Mouse (Mus musculus) c-Kit-positive CD71-positive TER-119-positive erythroid progenitor cells, embryonic 14.5 days (primary cell): ENCODE data around the gene Galnt14.

Experiments used
- DNase-seq: peaks from one replicate; pipeline ENCODE4 v3.0.0-alpha.2; 2013; ENCODE audit warnings: low spot score

The Galnt14 gene

DNA sequence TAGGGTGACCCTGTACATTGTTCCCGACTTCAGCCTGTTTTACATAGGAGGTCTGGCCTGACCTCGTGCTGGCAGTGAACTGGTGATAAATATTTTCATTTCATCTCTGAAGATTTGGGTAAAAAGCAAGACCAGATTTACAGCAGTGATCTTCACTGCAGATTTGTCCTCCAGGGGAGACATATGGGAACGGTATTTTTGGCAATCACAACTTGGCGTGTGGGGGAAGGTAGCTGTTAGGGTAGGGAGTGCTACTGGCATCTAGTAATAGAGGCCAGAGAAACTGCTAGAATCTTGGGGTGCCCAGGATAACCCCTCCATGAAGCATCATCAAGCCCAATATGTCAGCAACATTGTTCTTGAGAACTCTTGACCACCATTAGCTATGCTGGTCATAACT is 138.3 kb downstream of the Galnt14 start:
- no peak for DNase-seq

DNA sequence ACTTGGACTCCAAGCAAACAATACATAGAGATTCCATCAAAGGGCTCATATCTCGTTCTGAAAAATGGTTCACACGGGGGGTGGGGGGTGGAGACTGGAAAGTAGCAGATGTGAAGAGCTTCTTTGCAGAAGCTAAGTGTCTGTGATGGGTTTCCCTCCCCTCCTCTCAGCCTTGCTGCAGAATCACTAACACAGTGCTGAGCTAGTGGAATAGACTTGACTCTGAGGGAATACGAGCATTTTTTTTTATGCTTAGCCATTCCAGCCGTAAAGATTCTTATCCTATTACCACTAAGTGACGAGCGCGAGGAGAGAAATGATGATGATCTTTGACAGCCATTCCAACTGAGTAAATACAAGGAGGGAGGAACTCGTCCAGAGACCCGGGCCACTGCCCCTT is 142.0 kb downstream of the Galnt14 start:
- no peak for DNase-seq

DNA sequence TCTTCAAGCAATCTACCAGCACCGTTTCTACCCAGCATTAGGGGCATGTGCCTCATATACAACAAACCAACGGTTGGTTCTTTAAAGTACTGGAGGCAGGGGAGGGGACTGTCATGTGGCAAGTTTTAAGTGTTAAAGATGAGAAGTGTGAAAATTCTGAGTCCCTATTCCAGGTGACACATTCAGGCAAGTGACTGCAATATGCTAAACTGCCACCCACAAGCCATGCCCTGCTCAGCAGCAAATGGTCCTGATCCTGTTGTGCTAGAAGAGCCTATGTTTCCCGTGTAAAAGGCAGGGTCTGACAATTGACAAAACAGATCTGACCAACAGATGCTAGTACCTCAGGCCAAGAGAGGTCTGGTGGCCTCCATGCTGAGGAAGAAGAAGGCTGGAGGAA is 149.1 kb downstream of the Galnt14 start:
- DNase-seq: no peak

DNA sequence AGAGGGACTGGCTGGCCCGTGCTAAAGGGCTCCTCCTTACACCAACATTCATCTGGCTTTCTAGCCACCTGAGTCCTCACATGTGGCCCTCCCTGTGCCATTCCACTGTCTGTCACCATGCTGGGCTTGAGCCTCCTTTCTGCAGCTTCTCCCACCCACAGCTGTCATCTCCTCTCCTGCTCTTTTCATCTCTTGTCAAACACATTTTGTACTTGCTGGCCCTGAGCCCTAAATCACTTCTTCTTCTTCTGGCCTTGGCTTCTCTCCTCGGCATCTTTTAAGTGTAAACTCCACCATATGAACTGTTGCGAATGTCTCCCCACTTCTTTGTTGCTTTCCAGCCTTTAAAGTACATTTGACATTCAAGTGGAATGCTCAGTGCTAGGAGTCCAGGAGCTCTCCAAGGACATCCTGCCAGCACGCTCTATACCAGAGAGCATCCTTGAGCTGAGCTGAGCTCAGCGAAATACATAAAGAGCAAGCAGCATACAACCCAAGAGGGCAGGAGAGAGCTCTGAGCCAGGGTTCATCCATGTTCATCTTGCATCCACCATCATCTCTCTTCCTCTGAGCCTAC is 150.0 kb downstream of the Galnt14 start:
- no peak for DNase-seq

DNA sequence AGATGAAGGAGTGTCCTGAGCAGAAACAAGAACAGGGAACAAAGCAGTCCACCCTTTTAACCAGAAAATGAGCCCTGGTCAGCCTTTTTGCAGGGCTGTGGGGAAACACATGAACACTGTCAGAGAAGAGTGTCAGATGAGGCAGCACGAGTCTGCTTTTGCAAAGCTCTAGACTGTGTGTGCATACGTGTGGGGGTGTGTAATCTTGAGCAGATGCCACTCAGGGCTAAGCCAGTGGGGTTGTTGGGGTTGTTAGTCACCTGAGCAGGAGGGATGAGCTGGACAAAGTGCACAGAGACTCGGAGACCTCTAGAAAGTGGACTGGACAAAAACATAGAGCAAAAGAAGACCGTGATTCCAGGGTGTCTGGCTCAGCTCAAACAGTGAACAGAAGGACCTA is 150.8 kb downstream of the Galnt14 start:
- no peak for DNase-seq

DNA sequence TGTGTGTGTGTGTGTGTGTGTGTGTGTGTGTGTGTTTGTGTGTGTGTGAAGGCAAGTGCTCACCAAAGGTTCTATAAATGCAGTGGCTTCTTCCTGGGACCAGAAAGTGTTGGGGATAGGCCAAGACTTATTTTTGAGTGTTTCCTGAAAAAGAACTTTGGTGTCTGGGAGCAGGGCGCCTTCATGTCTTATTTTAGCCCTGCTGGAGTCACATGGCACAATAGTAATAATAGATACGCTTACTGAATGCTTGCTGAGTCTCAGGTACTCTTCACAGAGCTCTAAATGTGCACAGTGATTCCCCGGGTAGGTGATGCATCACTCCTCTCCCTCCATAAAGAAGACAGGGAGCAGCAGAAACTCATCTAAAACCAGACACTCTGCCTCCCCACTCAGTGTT is 153.2 kb downstream of the Galnt14 start:
- no peak for DNase-seq

DNA sequence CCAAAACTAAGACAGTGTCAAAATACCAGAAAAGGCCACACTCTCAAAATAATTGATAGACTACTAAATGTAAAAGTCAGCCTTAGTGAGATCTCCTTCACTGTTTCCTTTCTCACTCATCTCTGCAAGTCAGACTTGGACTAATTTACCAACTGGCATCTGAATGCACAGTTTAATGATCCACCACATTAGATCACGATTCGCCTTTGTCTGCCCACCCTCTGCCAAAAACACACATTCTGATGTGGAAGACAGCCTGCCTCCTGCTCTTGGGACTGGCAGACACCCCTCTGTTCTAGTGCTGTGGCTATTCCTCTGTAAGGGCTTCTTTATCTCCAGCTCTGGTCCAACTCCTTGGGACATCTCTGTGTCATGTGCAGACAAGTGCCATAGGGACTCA is 153.8 kb downstream of the Galnt14 start:
- DNase-seq: no peak

DNA sequence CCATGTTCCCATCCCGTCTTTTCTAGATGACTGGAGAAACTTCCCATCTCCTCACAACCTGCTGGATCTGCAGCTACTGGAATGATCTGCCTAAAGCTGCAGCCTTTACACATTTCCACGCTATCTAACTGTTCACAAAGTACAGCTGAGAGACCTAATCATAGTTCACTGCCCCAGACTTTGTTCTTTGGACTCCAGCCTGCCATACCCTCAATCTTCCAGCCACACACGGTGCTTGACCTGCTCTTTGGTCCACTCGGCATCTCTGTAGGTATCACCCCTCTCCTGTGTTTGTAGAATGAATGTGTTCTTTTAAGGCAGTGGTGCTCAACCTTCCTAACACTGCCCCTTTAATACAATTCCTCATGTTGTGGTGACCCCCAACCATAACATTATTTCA is 155.6 kb downstream of the Galnt14 start:
- DNase-seq: no peak

DNA sequence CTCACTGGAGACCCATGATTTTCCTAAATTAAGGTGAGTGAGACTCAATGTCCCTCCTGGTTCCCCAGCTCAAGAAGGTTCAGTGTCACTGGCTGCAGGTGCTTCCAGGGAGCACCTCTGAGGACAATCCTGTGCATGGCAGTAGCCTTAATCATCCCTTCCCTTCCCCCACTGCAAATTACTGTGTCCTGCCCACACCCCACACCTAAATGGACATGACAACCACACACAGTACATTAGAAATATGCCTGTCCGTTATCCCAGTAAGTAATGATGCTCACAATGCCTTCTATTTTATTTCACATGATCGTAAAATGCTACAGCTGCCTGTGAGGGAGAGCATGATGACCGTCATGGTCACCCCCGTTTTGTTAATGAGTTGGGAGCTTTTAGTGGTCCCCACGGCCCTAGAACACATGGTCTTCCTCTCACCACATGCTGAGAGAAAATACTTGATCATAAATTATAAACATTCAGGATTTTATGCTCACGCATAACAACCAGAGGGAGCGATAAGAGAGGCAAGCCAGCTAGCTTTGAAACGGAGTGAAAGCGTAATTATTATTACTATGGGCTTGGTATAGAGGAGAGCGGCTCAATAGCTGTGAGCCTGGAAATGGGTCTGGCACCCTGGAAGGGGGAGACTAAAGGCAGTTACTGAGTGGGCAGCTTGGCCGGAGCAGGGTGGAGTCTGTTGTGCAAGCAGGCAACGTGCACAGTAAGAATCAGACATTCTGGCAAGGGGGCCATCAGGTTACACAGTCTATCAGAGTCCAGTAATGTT is 161.3 kb downstream of the Galnt14 start:
- DNase-seq: no peak

DNA sequence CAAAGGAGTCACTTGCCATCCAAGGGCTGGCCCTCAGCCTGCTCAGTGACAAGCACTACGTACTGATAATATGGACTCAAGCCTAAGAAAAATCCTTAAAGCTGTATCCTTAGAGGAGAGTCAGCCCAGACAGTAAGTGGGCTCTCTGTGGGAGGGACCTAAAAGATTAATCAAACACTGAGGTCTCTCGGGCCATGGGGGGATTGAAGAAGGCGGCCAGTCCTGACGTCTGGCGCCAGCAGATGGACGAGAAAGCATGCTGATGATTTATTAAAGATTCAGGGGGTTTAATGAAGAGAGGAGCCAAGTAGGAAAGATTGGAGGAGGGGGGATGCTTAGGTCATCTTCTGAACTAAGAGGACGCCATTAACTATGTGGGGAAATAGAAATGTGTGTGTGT is 162.1 kb downstream of the Galnt14 start:
- DNase-seq: no peak

DNA sequence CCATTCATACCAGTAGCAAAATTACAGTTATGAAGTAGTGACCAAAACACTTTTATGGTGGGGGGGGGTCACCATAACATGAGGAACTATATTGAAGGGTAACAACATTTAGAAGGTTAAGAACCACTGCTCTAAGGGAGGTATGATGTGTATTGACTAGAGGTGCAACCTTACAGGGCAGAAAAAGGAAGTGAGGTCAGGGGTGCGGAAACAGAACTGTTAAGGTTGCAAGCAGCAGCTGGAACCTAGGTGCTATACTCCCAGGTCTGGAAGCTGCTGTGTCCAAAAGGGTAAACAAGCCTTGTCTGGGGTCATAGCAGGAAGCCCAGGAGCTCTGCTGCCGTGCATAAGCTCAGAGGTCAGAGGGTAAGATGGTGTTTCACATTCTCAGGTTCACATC is 162.8 kb downstream of the Galnt14 start:
- no peak for DNase-seq

DNA sequence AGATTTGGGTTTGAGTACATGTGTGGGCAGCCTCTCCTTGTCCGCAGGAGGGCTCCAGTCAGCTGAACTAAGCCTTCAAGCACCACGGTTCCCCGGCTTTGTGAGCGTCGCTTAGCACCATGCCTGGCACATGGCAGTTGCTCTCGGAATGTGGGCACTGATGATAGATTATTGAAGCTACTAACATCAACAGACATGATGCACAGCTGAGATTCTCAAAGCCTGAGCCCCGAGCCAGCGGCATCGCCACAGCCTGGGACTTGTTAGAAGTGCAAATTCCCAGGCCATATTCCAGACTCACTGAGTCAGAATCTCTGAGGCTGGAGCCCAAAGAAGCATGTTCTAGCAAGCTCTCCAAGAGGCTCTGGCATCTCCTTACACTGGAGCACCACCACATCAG is 168.3 kb downstream of the Galnt14 start:
- no peak for DNase-seq

DNA sequence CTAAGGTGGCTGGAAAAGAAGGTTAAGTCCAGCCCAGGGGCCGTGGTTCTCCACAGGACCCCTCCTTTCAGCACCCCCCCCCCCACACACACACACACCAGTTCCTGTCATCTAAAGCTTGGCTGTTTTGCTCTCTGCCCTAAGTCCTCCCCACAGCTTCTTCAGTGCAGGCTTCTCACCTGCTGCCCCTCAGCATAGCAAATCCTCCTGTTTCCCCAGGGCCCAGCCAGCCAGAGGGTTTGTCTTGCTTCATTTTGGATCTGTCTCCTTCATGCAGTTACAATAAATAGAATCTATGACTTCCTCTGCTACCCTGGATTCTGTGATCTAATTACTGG is 169.1 kb downstream of the Galnt14 start:
- DNase-seq: no peak

DNA sequence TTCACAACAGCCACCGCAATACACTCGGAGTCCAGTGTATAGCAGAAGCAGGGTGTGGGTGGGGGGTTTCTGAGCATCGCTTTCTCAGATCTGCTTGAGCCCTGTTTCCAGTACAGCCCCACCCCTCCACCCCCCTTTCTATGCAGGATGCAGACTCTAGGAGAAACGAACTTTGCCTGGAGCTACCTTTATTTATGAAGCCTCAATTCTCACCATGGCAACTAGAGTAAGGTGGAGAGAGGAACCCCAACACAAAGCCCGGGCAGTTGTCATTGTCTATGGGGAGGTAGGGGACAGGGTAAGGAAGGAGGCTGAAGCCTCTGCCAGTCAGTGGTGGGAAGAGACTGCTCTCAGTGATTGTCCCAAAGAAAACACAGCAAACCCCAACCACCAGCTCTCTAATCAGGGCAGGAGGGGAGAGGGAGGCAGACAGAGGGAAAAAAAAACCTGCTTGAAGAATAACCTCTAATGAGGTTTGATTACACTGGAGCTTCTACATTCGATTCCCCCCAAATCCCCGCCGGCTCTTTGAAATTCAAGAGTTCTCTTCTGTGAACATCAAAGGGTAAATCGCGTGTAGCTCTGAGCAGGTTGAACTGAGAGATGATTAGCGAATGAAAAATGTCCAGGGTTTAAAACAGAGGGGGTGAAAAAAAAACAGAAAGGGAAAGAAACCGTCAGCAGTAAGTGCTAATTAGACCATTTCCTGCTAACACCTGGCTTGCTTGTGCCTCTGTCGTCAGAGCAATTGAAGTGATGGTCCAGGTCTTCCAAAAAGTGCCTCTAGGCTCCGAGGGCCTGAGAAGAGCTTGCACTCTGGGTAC is 169.6 kb downstream of the Galnt14 start:
- no peak for DNase-seq

DNA sequence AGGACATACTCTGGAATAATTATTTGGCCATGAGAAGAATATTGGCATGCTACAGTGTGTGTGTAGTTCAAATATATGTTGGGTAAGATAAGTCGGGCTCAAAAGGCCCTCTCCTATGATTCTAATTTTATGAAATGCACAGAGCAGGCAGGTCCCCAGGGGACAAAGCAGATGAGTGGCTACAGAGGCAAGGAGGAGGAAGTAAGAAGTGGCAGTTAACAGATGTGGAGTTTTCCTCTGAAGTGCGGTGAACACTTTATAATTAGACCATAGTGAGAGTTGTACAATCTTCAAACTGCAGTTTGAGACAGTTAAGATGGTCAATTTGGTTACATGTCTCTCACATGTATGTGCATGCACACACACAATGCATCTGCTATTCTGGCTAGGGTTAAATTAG is 178.4 kb downstream of the Galnt14 start:
- DNase-seq: no peak

DNA sequence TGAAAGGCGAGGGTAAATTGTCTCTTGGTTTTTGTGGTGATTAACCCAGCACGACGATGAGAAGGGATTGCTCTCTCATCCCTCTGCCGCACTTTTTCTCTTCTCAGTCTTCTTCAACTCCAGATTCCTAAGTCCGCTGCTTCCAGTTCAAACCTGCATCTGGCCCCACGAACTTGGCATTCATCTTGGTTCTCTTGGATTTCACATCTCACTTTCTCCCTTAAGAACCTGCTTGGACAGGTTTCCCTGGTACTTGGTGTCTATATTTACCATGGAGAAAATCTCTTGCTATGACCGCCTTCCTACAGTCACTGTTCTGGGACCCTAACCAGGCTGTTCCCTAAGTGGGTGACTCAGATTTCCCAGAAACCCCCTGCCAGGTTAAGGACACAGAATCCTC is 188.1 kb downstream of the Galnt14 start:
- no peak for DNase-seq

DNA sequence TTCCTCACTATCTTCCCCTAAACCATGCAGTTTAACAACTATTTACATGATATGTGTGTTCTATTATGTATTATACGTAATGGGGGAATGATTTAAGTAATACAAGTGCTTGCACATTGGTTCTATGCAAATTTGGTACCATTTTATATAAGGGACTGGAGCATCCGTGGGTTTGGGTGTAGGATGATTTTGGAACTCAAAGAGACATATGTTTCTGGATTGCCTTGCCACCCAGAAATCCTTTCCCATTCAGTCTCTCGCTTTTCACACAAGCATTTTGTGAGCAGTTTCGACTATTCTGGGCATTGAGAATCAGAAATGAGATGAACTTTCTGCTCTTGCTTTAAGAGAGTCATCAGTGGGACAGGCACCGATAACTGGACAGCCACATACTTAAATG is 190.9 kb downstream of the Galnt14 start:
- DNase-seq: no peak

DNA sequence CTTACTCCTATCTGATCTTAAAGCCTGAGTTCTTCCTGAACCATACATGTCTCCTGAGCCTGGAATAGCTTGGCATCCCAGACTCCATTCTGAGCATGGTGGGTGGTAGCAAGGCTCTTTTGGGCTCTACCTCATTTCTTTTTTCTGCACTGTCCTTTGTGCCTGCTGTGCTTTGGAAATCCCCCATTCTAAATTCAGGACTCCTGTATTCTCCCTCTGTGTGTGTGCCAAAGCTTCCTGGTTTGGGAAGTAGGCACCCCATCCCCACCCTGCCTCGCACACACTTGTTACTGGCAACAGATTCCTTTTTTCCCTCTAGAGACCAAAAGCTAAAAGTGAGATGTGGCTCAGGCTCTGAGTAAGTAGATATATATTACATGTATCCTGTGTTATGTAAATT is 191.9 kb downstream of the Galnt14 start:
- DNase-seq: no peak

DNA sequence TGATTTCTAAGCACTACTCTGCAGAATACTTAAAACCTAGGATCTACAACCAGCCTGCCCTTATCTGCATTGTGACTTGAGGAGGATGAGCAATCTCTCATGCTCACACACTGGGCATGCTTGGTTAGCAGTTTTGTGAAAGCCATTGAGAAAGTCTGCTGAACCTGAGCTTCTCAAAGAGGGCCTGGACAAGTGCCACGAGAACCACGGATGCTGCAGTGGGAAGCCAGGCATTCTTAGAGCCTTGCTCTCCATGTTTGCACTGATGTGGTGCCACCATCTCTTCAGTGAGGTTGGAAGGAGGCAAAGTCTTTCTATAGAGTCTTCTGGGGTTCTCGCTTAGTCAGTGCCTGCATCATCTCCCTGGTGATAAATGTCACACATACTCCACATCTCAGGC is 194.7 kb downstream of the Galnt14 start:
- no peak for DNase-seq

DNA sequence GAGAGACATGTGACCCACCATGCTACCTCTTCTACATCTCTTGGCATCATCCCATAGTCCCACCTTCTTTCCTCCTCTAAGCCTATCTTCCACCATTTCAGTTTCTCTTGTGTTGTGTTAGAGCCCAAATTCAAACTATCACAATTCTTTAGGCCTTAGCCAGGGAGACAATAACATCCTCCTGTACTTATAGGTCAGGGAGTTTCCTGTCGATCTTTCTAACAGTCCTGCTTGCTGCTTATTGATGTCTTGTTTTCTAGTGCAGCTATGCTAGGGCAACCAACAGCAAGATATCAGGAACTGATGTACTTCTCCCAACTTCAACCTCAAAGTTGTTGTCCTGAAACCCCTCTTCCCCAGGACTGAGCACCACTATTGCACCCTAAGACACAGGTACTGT is 195.4 kb downstream of the Galnt14 start:
- no peak for DNase-seq

DNA sequence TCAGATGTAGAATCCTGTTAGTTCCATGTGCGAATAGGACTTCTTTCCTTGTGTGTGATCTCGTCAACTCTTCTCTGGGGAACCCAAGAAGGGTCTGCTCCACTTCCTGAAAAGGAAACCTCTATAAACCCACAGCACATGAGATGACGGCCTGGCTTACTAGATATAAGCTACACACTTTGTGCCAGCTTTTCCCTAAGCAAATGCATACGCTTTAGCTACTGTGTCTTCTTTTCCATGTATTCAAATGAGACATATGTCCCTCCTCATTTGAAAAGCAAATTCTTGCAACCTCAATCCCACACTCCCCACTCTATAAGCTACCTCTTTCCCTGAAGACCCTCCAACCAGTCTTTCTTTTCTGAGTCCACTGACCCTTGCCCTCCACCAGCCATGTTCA is 196.0 kb downstream of the Galnt14 start:
- no peak for DNase-seq

DNA sequence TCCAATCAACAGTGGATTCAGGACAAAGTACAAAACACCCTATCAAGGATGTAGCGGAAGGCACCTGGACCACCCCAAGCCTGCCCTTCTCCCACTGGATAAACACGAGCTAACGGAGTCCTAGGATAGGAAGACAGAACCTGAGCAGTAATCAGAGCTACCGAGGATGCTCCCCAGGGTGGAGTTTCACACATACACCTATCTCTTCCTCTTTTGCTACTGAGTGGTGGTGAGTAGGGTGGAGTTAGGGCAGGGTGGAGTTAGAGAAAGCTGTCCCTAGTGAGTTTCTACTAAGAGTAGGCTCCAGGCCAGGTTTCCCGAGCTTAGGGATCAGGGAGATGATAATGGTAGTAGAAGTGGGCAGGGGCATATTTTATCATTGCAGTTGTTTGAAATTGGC is 197.4 kb downstream of the Galnt14 start:
- DNase-seq: no peak

DNA sequence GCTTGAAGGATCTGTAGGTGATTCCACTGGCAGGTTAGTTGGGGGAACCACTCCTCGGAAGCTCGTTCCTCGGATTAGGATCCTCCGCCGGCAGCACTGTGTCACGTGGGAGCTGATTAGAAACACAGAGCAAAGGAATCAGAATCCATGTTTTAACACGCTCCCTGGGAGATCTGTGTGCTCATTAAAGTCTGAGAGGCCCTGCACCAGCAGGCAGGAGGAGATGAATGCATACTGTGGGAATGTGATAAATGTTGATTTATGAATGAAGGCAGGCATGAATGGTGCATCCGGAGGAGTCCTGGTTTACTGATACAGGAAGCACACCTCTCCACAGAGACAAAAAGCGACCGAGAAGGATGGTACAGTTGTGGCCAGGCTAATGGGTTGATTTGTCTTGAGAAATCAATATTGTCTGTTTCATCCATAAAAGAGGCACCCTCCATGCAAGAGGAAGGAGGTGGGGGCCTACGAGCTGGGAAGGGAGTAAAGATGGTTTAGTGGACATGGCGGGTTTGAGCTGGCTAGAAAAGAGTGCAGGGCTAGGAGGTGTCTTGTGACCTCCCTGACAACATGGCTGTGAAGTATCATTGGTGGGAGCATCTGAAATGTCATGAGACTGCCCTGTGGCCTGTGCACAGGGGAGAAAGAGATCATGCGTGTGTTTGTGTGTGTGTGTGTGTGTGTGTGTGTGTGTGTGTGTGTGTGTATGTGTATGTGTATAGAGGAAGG is 202.3 kb downstream of the Galnt14 start:
- no peak for DNase-seq
